Mouse (Mus musculus): ENCODE results near the gene Fam83g.

DNA sequence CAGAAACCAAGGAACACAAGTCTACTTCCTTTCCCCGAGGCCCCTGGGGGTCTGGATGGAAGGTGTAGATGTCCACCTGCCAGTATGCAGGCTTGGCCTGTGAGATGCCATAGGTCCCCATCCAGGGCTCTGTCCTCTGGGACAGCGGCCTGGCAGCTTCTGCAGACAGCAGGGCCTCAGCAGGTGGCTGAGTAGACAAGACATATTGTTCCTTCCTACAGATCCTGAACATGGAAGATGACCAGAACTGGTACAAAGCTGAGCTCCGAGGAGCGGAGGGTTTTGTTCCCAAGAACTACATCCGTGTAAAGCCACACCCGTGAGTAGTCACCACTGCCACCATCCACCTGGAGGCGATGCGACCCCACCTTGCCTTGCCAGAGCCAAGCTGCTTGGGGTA lies 23.9 kb upstream of the Fam83g start:
- TF ChIP-seq CTCF (IDR thresholded peaks at IDR 0.05; ENCODE audit: extremely low read depth, insufficient read depth, insufficient read length, insufficient replicate concordance) (no peak), POLR2A (IDR thresholded peaks at IDR 0.05; ENCODE audit: low read depth, low read length) (no peak)
